Mouse (Mus musculus): ENCODE results near the gene Cenpp.

GRCm38 (mm10) chr13:49584307-49585005 is 68.1 kb downstream of the Cenpp start:
- TF ChIP-seq CTCF (IDR thresholded peaks at IDR 0.05) (no peak), POLR2A (IDR thresholded peaks at IDR 0.05; ENCODE audit: insufficient read depth, low read depth, low read length) (no peak), EP300 (IDR thresholded peaks at IDR 0.05; ENCODE audit: insufficient read depth, low read depth, low read length) (no peak)

Data from heart, adult 2 months (tissue).